Mouse (Mus musculus) T-helper 1 cell (primary cell): ENCODE measurements around the gene Fbxo4.

Source experiments
- in situ Hi-C: fragments of 300-600 bp; cut with MboI, MseI; formaldehyde crosslinking; loops from one replicate; pipeline ENCODE4 v1.15.1; 2025; ENCODE audit warnings: high pct_unique_total_duplicates

Gene Fbxo4

DNA sequence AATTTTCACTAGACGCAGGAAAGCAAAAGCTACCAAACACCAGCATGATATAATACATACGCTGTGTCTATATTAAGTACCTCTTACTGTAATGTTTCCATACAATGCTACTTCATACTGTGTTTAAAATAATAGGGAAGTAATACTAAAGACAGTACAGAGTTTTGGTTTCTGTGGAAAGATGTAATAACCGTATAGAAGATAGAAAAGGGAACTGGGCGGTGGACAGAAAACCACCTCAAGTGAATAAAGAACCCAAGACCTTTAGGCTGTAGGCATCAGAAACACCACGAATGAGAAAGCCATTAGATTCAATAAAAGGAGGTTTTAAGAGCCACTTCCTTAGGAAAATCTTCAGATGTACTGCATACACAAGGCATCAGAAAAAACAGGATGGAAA, 3.4 kb upstream of the Fbxo4 start:
- in situ Hi-C loops: no loop called here

DNA sequence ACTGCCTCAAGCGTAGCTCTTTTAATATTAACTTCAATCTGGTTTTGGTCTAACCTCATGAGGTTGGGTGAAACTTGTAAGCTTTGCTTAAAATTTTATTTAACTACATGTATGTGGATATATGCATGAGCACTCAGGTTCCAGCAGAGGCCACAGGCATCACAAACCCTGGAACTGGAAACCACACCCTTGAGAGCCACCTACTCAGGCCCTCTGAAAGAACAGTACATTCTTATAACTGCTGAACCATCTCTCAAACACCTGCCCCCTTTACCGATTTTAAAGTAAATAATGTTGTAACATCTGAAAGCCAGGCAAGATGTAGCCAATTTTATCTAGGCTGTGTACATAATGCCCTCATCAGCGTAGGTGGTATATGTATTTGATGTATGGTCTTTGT, 498 bp upstream of the Fbxo4 start:
- in situ Hi-C loops: no loop called here

DNA sequence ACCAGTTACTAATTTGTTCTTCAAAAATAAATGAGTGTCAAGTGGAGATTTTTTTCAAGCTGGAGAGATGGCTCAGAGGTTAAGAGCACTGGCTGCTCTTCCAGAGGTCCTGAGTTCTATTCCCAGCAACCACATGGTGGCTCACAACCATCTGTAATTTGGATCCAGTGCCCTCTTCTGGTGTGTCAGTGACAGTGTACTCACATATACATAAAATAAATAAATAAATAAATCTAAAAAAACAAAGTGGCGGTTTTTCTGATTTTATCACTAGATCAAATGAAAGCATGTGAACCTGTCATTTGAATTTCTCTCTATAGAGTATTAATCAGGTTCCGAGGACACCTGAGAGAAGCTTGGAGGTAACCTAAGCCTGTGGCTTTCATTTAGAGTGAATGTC, 1.1 kb downstream of the Fbxo4 start:
- in situ Hi-C loops: no loop called here

DNA sequence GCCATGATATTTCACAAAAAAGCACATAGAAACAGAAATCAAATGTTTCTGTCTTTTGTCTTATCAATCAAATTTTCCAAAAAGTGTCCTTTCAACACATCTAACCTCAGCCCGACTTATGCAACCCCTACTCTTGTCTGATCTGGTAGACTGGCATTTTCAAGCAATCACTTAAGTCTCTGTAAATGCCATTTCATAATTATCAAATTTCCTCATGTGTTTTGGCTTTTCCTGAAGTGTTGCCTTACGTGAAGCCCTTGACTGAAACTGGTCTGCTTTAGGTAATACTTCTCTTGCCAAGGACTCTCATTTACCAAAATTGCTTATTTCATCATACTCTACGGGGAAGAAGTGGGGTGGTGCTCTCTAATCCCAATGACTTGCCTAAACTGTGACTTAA, 6.1 kb downstream of the Fbxo4 start:
- in situ Hi-C loops: no loop called here

DNA sequence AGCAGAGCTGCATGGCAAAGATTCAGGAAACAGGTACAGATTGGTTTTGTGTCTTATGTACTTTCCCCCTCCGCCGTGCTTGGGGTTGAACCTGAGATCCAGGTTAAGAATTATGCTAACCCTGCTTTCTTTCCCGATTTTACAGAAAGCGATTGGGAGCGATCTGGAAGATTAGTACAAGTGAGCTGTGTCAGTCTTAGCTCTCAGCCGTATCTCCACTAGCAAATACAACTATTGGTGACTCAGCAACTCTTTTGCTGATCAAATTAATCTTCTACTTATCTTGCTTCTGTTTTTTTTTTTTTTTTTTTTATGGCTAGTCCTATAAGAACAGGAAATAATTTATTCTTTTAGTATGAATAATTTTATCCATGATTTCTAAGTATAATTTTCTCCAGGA, 9.2 kb downstream of the Fbxo4 start:
- in situ Hi-C loops: no loop called here

DNA sequence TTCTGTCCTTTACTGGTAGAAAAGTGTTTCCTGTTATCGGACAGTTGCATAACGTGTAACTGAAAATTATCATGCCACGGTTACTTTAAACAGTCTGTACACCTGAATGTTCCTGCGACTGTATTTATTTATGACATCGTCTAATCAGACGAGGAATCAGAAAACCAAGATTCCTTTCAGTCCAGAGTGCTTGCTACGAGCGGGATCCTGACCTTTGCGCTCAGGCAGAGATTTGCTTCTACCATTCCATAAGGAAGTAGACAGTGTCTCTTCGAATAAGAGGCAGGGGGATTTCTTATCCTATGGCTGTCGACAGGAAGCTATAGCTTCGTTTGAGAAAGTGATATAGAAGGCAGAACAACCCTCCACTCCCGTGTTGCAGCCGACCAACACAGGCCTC, 9.6 kb downstream of the Fbxo4 start:
- in situ Hi-C loops: no loop called here

DNA sequence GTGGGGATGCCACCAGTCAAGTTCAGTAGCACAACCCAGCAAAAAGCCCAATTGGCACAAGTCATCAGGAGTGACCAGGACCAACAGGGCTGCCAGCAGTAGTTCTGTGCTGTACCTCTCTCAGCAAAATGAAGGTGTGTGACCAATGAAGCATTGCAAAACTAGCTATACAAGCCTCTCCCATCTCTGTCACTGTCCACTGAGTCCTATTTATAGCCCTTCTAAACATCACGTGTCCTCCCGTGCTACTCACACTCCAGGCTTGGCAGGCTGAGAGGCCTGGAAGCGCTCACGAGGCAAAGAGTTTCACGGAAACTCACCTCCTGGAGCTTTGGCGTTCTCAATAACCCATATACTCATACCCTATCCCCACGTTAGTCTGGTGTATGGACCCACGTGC, 17.1 kb downstream of the Fbxo4 start:
- in situ Hi-C loops: loop anchor here (5.0 kb wide), 1 partner anchor 80 kb away; no protein-coding TSS in a partner anchor

DNA sequence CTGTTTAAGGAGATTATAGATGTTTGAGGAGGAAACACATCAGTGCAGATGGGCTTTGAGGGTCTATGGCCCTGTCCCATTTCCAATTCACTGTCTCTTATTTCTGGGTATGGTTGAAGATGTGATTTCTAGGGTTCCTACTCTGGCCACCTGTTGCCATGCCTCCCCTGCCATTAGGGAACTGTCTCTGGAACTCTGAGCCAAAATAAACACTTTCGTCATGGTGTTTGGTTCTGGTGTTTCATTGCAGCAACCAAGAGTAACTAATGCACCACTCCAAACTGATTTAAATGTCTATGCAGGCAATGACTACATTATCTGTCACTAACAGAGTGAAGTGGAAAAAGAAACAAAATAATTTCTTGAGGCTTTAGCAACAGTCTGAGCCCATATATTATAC, 19.3 kb downstream of the Fbxo4 start:
- in situ Hi-C loops: loop anchor here (5.0 kb wide), 1 partner anchor 82 kb away; no protein-coding TSS in a partner anchor

DNA sequence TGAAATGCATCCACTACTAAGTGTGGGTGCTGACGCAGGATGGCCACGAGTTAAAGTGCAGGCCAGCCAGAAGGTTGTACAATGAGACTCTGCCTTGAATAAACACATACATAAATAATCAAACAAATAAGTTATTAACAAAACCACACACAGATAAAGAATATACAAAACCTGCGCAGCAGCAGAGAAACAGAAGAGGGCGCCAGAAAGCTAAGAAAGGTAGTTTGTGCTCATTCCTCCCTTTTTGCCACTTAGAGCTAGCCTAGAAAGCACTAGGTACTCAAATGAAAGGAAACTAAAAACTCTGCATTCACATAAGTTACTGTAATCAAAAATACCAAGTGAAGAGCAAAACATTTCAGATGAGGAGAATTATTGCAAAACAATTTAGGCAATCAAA, 21.4 kb downstream of the Fbxo4 start:
- in situ Hi-C loops: no loop called here

DNA sequence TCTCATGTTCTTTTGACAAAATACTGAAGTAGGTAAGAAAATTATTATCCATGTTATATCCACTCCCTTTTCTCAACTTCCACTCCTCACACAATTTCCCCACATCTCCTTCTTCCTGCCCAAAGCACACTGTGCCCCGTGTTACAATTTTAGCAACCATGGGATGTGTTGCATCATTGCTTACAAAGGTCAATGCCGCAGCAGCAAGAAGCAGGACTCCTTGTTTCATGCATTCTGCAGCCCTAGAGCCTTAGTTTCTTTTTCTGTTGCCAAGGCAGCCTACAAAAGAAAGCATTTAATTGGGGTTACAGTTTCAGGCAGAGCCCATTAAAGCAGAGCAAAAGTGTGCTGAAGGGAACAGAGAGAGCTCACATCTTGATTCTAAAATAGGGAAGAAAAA, 24.4 kb downstream of the Fbxo4 start:
- in situ Hi-C loops: no loop called here

DNA sequence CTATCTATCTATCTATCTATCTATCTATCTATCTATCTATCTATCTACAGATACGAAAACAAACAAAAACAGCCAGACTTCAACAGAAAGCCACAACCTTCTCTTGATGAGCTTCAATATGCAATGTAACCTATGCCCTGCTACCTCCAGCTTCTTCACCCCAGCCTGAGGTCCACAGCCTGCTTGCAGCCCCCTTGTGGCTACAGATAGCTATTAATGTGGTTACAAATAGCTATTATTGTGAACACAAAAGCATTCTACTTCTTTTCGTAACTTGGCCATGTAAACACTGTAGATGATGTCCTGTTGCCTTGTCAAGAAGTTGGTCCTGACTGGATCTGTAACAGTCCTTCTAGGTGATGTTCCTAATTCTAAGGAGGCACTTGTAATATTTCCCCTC, 41.2 kb downstream of the Fbxo4 start:
- in situ Hi-C loops: no loop called here

DNA sequence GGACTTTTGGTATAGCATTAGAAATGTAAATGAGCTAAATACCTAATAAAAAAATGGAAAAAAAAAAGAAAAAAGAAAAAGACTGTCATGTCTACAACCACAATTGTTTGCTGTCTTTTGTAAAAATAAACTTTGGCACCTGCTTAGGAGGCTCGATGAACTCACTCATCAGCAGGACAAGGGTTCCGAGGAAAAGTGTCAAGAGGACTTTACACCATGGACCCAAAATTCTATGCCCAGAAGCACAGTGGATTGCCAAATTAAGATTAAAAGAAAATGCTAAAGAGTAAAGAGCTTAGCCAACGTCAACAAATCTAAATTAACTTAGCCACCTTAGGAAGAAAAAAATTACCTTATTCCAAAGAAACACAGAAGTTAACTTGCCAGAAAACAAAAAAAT, 43.3 kb downstream of the Fbxo4 start:
- in situ Hi-C loops: no loop called here

DNA sequence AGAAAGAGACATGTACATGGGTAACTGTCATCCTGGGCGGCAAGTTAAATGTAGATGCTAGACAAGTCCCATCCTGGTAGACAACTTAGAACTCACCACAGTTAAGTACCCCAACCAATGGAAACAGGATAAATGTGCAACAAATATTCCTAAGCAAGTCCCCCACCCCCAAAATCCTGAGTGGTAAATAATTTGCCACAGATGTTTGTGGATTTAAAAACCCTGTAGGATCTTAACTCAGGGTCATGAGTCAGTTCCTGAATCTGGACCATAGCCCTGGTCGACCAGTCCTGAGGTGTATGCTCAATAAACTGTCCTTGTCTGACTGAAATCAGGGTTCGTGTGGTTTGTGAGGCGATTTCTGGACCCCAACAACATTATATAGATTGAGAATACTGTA, 45.9 kb downstream of the Fbxo4 start:
- in situ Hi-C loops: no loop called here

DNA sequence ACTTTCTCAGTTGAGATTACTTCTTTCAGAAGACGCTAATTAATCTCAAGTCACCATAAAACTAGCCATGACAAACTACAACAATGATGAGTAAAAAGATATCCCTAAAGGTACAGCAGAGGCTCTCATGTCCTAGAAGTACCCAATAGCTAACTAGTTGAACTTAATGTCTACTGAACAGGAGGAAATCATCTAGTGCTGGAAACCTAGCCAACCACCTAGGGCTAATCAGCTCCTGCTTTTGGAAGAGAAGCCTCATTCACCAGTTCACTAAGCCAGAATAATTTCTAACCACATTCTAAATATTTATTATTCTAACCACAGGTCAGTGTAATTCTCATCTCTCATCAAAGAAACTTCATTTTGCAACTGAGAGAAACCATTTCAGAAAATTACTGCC, 47.4 kb downstream of the Fbxo4 start:
- in situ Hi-C loops: no loop called here
